Mouse (Mus musculus) bone marrow macrophage, adult 2 months (primary cell): ENCODE data around the gene Pou5f1.

Experiments used
- CTCF ChIP-seq: IDR thresholded peaks from 2 replicates; pipeline ENCODE4 v1.5.1; 2012; ENCODE audit warnings: low read depth, mild to moderate bottlenecking, low read length, moderate library complexity
- POLR2A ChIP-seq: IDR thresholded peaks from 2 replicates; pipeline ENCODE4 v1.6.1; 2012; ENCODE audit warnings: mild to moderate bottlenecking, low read depth, low read length, borderline replicate concordance

GRCm38 (mm10) chr17:35517526-35517925, 11.7 kb downstream of the Pou5f1 start:
- TF ChIP-seq CTCF, result no peak
- TF ChIP-seq POLR2A, result no peak
